Mouse (Mus musculus) bone marrow macrophage, adult 2 months (primary cell): ENCODE results near the gene Gpd1l. TPM values are rescaled to one million over a fixed set of nuclear protein-coding genes. Genes with fewer than 3 reads are reported as not detected.
"Not testable (repeated sequence)": the region's sequence is repeated elsewhere in the genome, so short reads cannot be mapped to it uniquely, and the experiment has no call there.

Experiments used
- H3K27ac ChIP-seq: 2 replicates; pipeline ENCODE4 v1.5.1; 2012; ENCODE audit warnings: low read depth, low read length; ENCODE audit not compliant: insufficient read depth
- H3K4me1 ChIP-seq: 2 replicates; pipeline ENCODE4 v1.6.1; 2012; ENCODE audit warnings: low read length; ENCODE audit not compliant: control insufficient read depth, insufficient read depth
- H3K4me3 ChIP-seq: 2 replicates; pipeline ENCODE4 v1.5.1; 2012; ENCODE audit warnings: mild to moderate bottlenecking, low read length, moderate library complexity; ENCODE audit not compliant: insufficient read depth
- CTCF ChIP-seq: IDR thresholded peaks from 2 replicates; pipeline ENCODE4 v1.5.1; 2012; ENCODE audit warnings: low read depth, mild to moderate bottlenecking, low read length, moderate library complexity
- POLR2A ChIP-seq: IDR thresholded peaks from 2 replicates; pipeline ENCODE4 v1.6.1; 2012; ENCODE audit warnings: mild to moderate bottlenecking, low read depth, low read length, borderline replicate concordance
- polyA plus RNA-seq: library from polyadenylated mRNA; stranded (reverse); fragments of >200 nt; gene quantifications from 2 replicates; pipeline ENCODE4 v1.2.4, GENCODE M21; 2012; ENCODE audit not compliant: missing spikeins, insufficient read depth, insufficient read length

The Gpd1l gene
- polyA plus RNA-seq, result 20.1 and 21.5 TPM in 2 replicates

DNA sequence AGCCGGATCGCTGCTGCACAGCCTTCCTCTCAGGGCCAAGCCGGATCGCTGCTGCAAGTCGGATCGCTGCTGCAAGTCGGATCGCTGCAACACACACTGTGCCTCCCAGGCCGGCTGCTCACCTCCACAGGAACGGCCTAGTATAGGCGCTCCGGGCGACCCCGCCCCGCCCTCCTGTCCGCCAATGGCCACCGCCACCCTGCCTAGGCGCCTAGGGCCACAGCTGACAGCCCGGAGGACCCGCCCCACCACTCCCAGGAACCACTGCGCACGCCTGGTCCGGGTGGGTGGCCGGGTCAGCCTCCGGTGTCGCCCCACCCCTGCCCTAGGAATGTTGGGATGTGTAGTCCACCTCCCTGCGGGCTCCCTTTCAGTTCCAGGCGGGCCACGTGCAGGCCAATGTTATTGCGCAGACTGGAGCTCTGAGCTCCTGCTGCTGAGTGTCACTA, at the start of gene Gpd1l:
TSS of gene Gpd1l (minus strand) at position 265 of the 449 bp plus-strand sequence.
- TF ChIP-seq POLR2A (0 out of 2 replicates have a peak, but pooled peaks have one; percentile 18), CTCF (no peak)
- Histone ChIP-seq H3K4me3 (peak within 1 kb of the TSS; percentile 81), H3K4me1 (peaks cover 11% of the 10 kb centered on the region), H3K27ac (peak within 1 kb of the TSS; percentile 63)

DNA sequence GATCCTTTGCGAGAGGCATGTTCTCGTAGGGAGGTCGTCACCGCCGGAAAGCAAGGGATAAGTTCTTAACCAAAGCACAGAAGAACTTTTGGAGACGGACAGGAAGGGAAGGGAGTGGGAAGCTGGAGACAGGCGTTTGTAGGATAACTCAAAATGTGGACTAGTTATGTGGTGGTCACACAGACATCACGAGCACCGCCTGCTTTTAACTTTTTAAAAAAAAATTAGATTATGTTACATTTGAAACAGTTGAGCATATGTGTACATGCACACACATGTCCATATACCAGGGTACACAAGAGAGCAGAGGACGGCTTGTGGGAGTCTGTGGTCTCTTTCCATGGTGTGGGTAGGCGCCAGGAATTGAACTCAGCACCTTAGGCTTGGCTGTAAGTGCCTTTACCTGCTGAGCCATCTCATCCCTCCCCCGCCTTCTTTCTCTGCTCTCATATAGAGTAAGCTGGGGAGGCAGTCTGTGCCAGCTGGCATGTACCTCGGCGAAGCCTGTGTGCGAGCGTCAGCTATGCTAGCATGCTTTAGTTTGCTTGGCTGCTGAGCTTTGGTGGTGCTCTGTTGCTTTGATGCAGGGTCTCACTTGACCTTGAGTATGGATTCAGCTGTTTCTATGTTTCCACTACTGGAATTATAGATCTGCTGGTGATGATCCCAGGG, 49.0 kb upstream of the Gpd1l start, which contains the start of gene Rps27rt:
TSS of gene Rps27rt (minus strand) at position 51 of the 672 bp plus-strand sequence.
- no peak within 1 kb of the TSS for H3K27ac ChIP-seq

DNA sequence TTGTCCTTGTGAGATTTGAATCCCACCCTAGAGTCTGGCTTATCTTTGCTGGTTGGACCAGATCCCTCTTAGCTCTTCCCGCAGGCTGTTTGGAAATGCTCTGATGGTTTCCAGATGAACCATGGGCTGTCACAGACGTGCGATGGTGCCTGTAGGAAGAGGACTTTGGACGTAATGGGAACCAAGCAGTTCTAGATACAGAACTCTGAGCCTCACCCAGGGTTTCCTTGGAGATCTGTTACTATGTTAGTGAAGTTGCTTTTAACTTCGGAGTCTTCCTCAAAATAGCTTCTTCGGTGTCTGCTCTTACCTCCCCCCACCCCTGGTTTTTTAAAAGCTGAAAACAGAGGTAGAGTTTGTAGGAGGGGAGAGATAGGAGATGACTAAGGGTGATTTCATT, 46.2 kb upstream of the Gpd1l start:
- H3K4me3 ChIP-seq, result no peak overlapping the region
- no peak overlapping the region for H3K27ac ChIP-seq
- no peak for TF ChIP-seq CTCF
- no peak for TF ChIP-seq POLR2A
- H3K4me1 ChIP-seq, result peaks cover 3% of the 10 kb centered on the region

More for the DNA sequence above, 49.0 kb upstream of the Gpd1l start, which contains the start of gene Rps27rt:
- peaks cover 2% of the 10 kb centered on the region for H3K4me1 ChIP-seq
- no peak within 1 kb of the TSS for H3K4me3 ChIP-seq
- TF ChIP-seq CTCF (no peak), POLR2A (no peak)

DNA sequence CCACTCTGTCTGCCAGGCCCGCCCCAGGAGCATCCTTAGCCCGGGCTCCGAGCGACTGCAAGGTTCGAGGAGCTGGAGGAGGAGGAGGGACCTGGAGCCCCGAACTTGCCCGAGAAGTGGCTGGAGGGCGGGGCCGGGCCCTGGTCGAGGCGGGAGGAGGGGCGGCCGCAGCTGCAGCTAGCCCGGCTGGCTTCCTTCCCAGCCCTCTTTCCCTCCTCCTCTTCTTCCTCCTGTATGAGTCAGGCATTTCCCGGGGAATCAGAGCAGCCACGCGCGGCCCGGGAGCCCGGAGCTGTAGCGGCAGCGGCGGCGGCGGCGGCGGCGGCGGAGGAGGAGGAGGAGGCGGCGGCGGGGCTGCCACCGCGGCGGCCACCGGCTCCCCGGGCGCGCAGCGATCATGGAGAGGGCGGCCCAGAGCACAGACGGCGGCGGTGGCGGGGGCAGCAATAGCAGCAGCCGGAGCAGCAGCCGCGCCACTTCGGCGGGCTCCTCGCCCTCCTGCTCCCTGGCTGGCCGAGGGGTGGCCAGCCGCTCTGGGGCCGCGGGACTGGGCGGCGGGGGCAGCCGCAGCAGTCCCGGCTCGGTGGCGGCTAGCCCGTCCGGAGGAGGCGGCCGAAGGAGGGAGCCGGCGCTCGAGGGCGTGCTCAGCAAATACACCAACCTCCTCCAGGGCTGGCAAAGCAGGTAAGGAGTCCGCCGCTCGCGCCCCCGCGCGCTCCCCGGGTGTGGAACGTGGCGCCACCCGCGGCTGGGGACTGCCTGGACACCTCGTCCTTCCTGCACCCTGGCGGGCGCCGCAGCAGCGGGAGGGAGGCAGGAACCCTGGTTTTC, 44.7 kb upstream of the Gpd1l start, which contains the start of gene Osbpl10:
TSS of gene Osbpl10 (plus strand) at position 289 of the 831 bp plus-strand sequence.
- TF ChIP-seq POLR2A (no peak), CTCF (no peak; the same call in 1 of the 2 replicates)
- no peak within 1 kb of the TSS for H3K27ac ChIP-seq
- H3K4me3 ChIP-seq, result peak within 1 kb of the TSS; percentile 65

DNA sequence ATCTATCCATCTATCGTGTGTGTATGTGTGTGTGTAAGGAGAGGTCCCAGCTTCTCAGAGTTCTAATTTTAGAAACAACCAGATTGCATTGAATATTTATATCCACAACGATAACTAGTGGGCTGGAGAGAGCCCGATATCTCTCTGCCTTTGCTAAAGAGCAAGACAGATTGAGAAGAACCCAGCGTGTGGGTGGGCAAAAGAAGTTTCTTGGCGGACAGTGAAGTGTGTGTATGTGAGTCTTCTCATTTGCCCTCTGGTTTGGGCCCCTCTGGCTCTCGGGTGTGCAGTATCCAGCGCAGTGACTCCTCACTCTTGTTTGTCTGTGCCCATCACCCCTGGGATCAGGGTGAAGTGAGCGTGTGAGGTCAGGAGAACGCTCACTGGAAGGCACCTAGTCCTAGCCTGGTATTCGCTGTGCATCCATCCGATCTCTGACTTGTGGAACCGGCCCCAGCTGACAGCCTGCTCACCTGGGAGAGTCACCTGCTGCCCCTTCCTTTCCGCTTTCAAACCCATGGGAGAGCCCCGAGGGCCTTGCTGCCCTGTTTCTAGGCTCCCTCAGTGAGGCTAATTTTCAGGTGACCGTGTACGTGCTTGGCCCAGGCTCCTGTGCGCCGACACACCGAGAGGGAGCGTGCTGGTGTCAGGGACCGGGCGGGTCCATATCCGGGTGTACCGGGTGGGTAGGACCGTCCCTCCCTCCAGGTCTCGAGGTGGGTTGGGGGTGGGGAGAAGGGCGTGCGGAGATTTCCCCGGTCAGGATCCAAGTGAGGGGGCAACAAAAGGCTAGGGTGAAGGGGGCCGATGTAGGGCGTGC, 43.9 kb upstream of the Gpd1l start:
- Histone ChIP-seq H3K4me3 (peak overlapping the region; percentile 65), H3K27ac (no peak overlapping the region), H3K4me1 (peaks cover 3% of the 10 kb centered on the region)
- TF ChIP-seq POLR2A (no peak), CTCF (no peak)

More for the DNA sequence above, 44.7 kb upstream of the Gpd1l start, which contains the start of gene Osbpl10:
- H3K4me1 ChIP-seq, result peaks cover 3% of the 10 kb centered on the region

DNA sequence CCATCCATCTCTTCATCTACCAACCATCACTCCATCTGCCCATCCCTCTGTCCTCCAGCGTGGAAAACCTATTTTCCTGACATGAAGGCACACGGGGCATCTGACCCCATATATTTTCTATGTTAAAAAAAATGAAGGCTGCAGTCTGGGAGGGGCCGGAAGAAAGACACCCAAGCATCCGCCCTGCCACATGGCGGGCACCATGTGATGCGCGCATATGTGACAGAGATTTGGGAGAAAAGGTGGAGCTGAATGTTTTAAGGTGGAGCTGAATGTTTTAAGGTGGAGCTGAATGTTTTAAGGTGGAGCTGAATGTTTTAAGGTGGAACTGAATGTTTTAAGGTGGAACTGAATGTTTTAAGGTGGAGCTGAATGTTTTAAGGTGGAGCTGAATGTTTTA, 32.5 kb upstream of the Gpd1l start:
- not testable (repeated sequence) for H3K4me3 ChIP-seq, H3K4me1 ChIP-seq, H3K27ac ChIP-seq

DNA sequence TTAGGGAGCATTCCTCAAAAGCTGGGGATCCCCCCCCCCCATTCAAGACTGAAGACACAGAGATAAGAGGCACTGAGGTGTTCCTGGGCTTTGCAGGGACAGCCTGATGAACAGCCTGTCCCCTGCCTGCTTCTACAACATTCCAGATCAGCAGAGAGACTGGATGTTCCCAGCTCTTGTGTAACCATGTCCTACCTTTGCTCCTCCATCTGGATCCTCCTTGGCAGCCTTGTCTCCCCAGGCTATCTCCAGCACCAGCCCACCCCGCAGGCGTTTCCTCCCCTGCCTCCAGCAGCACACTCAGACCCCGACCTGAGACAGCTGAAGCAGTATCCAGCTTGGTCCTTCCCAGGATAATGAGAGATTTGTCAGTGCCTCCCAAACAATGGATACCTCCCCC, 30.3 kb upstream of the Gpd1l start:
- H3K4me3 ChIP-seq, result no peak overlapping the region
- TF ChIP-seq POLR2A (no peak), CTCF (no peak)
- peaks cover 6% of the 10 kb centered on the region for H3K4me1 ChIP-seq
- no peak overlapping the region for H3K27ac ChIP-seq

DNA sequence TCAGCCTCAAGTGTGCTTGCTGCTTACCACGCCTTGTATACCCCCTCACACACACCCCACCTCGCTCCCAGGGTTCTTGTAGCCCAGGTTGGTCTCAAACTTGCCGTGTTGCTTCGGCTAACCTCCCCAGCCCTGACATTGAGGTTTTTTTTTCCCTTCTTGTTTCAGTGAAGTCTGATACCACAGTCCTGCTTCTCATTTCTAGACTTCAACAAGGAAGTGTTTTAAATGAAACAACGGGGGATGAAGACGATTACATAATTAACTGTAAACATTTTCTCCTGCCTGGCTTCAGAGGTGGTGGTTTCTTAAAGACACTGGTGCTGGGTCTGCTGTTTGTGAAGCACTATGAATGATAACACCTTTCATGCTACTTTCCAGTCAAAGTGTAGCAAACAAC, 27.1 kb upstream of the Gpd1l start:
- TF ChIP-seq CTCF, result no peak
- no peak for TF ChIP-seq POLR2A
- Histone ChIP-seq H3K4me1 (peaks cover 6% of the 10 kb centered on the region), H3K27ac (no peak overlapping the region), H3K4me3 (no peak overlapping the region)

DNA sequence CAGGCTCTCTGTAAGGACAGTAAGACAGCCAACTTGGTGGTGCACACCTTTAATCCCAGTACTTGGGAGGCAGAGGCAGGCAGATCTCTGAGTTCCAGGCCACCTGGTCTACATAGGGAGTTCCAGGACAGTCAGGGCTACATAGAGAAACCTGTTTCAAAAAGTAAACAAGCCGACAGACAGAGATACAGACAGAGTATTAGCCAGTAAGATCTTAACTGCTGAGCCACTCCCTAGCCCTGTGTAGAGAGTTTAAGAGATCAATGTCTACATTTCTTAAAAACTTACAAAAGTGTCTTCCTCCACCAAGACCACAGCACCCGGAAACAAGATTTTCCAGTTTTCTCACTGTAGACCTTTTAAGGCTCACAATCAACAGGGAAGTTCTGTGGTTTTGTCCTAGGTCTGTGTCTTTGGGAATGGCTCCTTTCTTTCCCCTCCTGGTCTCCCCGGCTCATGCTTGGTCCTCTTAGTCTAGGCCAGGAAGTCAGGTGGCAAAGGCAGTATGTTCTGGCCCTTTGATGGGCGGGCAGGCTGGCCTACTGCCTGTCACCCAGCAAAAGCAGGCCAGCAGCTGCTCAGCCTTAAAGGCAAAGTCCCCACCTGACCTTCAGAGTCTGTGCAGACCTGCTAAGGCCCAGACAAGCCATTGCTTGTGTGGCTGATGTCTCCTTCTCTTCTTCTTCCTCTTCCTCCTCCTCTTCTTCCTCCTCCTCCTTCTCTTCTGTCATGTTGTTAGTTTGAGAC, 26.4 kb upstream of the Gpd1l start:
- no peak for TF ChIP-seq CTCF
- Histone ChIP-seq H3K27ac (no peak overlapping the region), H3K4me1 (peaks cover 6% of the 10 kb centered on the region), H3K4me3 (no peak overlapping the region)
